Mouse (Mus musculus): Measurements from ENCODE around the gene Fignl1.

The Fignl1 gene

GRCm38 (mm10) chr11:11808820-11809403, at the start of gene Fignl1:
TSS of gene Fignl1 (minus strand) at chr11:11808962.
- peak; percentile 95 for DNase-seq

GRCm38 (mm10) chr11:11856959-11857358, 48.2 kb upstream of the Fignl1 start:
- DNase-seq, result no peak

- DNase-seq, result no peak
These were observed 46.9 kb upstream of the Fignl1 start for GRCm38 (mm10) chr11:11855685-11856131.

GRCm38 (mm10) chr11:11855061-11855672, 46.4 kb upstream of the Fignl1 start:
- DNase-seq, result no peak

GRCm38 (mm10) chr11:11853731-11854461, 45.1 kb upstream of the Fignl1 start:
- DNase-seq, result no peak

- no peak for DNase-seq
These were observed 43.3 kb upstream of the Fignl1 start for GRCm38 (mm10) chr11:11851957-11852505.

- DNase-seq, result no peak
These were observed 41.9 kb upstream of the Fignl1 start for GRCm38 (mm10) chr11:11850476-11851267.

- DNase-seq, result no peak
These were observed 41.0 kb upstream of the Fignl1 start for GRCm38 (mm10) chr11:11849513-11850311.

- DNase-seq, result no peak
These were observed 39.7 kb upstream of the Fignl1 start for GRCm38 (mm10) chr11:11848467-11848866.

GRCm38 (mm10) chr11:11845044-11845443, 36.3 kb upstream of the Fignl1 start:
- no peak for DNase-seq

GRCm38 (mm10) chr11:11844367-11844971, 35.7 kb upstream of the Fignl1 start:
- DNase-seq, result peak; percentile 59

GRCm38 (mm10) chr11:11841590-11841989, 32.8 kb upstream of the Fignl1 start:
- no peak for DNase-seq

- no peak for DNase-seq
These were observed 32.0 kb upstream of the Fignl1 start for GRCm38 (mm10) chr11:11840746-11841145.

GRCm38 (mm10) chr11:11839874-11840273, 31.1 kb upstream of the Fignl1 start:
- no peak for DNase-seq

- no peak for DNase-seq
These were observed 28.6 kb upstream of the Fignl1 start for GRCm38 (mm10) chr11:11837384-11837783.

GRCm38 (mm10) chr11:11836713-11837370, 28.1 kb upstream of the Fignl1 start:
- no peak for DNase-seq

- DNase-seq, result no peak
These were observed 27.5 kb upstream of the Fignl1 start for GRCm38 (mm10) chr11:11836262-11836661.

GRCm38 (mm10) chr11:11835791-11836190, 27.0 kb upstream of the Fignl1 start:
- DNase-seq, result no peak

- no peak for DNase-seq
These were observed 26.6 kb upstream of the Fignl1 start for GRCm38 (mm10) chr11:11835361-11835760.

- DNase-seq, result no peak
These were observed 24.3 kb upstream of the Fignl1 start for GRCm38 (mm10) chr11:11833100-11833499.

- DNase-seq, result no peak
These were observed 24.0 kb upstream of the Fignl1 start for GRCm38 (mm10) chr11:11832755-11833084.

Measured in kidney, adult 9 months (tissue).